Mouse (Mus musculus): ENCODE results near the gene Gla. TPM values are rescaled to one million over a fixed set of nuclear protein-coding genes. Genes with fewer than 3 reads are reported as not detected.
A peak's percentile ranks its signal among the peaks of the same experiment; 100 is the strongest.

Gla gene
- polyA plus RNA-seq, 1 experiment: 9.5 TPM

DNA sequence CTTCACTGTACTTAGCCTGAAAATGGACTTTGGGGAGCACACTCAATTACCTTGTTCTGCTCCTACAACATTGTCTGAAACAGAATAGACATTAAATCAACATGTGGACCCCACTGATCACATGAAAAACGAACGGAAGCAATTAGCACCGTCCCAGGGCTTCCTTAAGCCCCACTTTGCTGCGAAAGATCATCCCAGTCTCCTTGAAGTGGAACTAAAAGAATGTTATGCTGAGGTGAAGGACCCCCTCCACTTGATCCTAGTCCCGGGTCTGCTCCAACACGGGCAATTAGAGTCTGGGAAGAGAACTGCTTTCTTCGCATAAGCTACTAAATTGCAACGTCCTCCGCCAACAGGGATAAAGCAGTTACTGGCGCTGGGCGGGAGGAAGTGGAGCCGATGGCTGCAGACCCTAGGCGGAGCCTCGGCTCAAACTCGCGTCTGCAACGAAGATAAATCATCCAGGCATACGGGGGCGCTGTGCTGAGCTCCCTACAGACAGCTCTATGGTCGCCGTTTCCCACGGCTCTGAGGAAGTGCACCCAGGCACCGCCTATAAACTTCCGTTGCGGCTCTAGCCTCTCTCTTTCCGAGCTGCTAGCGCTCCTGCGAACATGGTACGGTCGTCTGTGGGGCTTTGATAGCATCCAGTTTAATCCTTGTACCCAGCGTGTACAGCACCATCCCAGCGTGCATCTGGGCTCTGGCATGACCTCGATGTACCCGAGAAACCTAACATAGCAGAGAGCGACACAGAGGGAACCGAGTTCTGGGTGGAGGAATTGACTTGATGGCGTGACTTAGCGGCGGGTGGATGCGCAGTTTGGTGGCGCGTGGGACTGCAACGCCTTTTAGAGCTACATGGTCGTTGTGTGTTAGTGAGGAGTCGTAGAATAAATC lies 15.6 kb downstream of the Gla start, which contains the start of gene Rpl36a:
Rpl36a (plus strand) TSS at position 552 of the 900 bp plus-strand sequence.
- peak; percentile 86; the same call in 1 of the 2 replicates for TF ChIP-seq POLR2A (IDR thresholded peaks at IDR 0.05; ENCODE audit: borderline replicate concordance, insufficient read depth, low read length)
- peak; percentile 51 for TF ChIP-seq CTCF (IDR thresholded peaks at IDR 0.05; ENCODE audit: borderline replicate concordance, insufficient read depth, low read depth, low read length)
- no peaks in the 10 kb centered on the region for H3K4me1 ChIP-seq (ENCODE audit: control insufficient read depth, insufficient read depth, low read length)
- peak within 1 kb of the TSS; percentile 94 for H3K4me3 ChIP-seq (replicated peaks; ENCODE audit: insufficient read depth, low read depth, low read length)
- 4% methylated on average over 45 of the region's 45 CpGs for WGBS
- peak; percentile 87 to 90 for DNase-seq
- H3K27ac ChIP-seq (ENCODE audit: insufficient read depth, low read length): peak within 1 kb of the TSS; percentile 15; the same call in 1 of the 2 replicates
- no peaks in the 10 kb centered on the region for H3K27me3 ChIP-seq (ENCODE audit: control insufficient read depth, insufficient read depth, low read length)

DNA sequence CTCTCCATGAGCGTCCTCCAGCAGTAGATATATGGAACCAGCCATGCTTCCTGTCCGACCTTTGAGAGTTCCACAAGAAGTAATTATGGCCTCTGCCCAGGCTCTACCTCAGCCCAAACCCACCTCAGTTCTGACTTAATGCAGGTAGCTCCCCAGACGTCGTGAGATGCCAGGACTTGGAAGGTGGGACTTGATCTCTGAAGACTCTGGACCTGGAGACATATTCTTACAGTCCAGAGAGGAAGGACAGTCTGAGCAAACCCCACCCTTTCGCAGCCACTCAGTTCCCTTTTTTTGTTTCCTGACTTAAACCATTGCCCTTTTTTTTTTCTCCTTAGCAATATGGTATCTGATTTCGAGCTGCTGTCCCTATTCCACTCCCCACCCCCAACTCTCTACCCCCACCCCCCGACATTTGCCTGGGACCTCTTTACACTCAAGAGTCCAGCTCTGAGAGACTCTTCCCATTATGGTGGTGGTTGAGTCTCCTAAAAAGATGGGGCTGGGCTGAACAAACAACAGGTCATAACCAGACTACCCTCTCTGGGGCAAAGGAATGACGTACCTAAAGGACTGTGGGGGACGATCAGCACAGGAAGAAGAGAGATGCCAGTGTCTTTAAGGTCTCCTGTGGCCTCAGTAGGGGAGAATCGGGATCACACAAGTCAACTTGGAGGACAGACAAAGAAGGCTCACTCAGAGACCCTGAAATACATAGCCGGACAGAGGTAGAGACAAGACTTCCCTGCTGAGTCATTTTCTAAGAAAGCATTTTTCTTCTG lies 17.8 kb downstream of the Gla start, which contains the start of gene Btk:
Btk (minus strand) TSS at position 683 of the 782 bp plus-strand sequence.
- H3K27ac ChIP-seq (ENCODE audit: insufficient read depth, low read length): no peak within 1 kb of the TSS
- 76% methylated on average over 11 of the region's 11 CpGs for WGBS
- H3K4me1 ChIP-seq (ENCODE audit: control insufficient read depth, insufficient read depth, low read length): no peaks in the 10 kb centered on the region
- no peaks in the 10 kb centered on the region for H3K27me3 ChIP-seq (ENCODE audit: control insufficient read depth, insufficient read depth, low read length)
- H3K4me3 ChIP-seq (replicated peaks; ENCODE audit: insufficient read depth, low read depth, low read length): no peak within 1 kb of the TSS
- DNase-seq: no peak
- TF ChIP-seq CTCF (IDR thresholded peaks at IDR 0.05; ENCODE audit: borderline replicate concordance, insufficient read depth, low read depth, low read length) (no peak), POLR2A (IDR thresholded peaks at IDR 0.05; ENCODE audit: borderline replicate concordance, insufficient read depth, low read length) (no peak)

DNA sequence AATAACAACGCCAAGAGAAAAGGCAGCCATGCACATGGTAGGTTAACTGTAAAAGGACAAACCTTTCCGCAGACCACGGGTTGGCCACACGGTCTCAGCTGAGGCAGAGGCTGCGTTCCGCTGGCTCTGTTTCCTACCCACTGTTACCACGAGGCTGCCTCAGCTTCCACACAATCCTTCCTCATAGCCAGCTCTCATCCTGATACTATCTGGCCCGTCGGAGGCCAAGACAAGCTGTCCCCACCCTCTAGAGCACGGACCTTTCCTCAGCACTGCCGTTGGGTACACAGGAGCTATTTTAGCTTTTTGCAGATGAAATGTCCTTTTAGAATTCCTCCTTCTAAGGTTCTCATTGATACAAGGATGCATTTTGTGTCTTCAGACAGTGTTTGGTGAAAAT lies 18.7 kb downstream of the Gla start:
- no peaks in the 10 kb centered on the region for H3K4me1 ChIP-seq (ENCODE audit: control insufficient read depth, insufficient read depth, low read length)
- no peaks in the 10 kb centered on the region for H3K27me3 ChIP-seq (ENCODE audit: control insufficient read depth, insufficient read depth, low read length)
- no peak overlapping the region for H3K27ac ChIP-seq (ENCODE audit: insufficient read depth, low read length)
- TF ChIP-seq POLR2A (IDR thresholded peaks at IDR 0.05; ENCODE audit: borderline replicate concordance, insufficient read depth, low read length) (no peak), CTCF (IDR thresholded peaks at IDR 0.05; ENCODE audit: borderline replicate concordance, insufficient read depth, low read depth, low read length) (no peak)
- no peak overlapping the region for H3K4me3 ChIP-seq (replicated peaks; ENCODE audit: insufficient read depth, low read depth, low read length)
- DNase-seq: no peak
- 79% methylated on average over 11 of the region's 11 CpGs for WGBS

DNA sequence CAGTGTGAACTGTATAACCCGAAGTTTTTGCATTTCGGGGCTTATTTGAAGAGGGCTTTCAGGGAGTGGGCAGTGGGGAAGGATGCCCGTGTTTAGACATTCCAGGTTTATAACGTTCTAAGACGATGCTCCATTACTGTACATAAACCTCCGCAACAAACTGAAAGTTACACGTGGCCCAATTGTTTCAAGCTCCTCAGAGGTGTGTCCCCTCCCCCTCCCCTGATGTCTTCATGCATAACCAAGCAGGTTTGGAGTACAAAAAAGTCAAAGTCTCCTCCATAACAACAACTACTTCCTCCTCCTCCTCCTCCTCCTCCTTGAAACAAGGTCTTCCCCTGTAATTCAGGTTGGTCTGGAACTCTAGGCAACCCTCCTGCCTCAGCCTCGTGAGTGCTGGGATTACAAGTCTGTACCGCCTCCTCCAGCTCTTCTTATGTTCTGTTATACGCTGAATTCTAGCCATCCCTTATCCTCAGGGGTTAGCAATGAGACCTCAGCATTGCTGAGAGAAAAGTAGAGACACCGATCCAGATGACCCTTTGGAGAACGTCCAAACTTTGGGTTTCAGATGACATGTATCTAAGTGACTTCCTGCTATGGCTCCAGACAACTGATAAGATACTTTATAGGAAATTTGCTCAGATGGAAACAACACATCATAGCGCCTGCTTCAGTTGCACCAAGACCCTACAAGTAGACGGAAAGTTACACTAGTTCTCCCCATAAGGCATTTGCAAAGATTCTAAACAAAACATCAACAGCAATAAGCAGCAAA lies 20.2 kb downstream of the Gla start:
- no peak overlapping the region for H3K27ac ChIP-seq (ENCODE audit: insufficient read depth, low read length)
- no peaks in the 10 kb centered on the region for H3K27me3 ChIP-seq (ENCODE audit: control insufficient read depth, insufficient read depth, low read length)
- no peaks in the 10 kb centered on the region for H3K4me1 ChIP-seq (ENCODE audit: control insufficient read depth, insufficient read depth, low read length)
- no peak for DNase-seq
- TF ChIP-seq CTCF (IDR thresholded peaks at IDR 0.05; ENCODE audit: borderline replicate concordance, insufficient read depth, low read depth, low read length): no peak
- no peak for TF ChIP-seq POLR2A (IDR thresholded peaks at IDR 0.05; ENCODE audit: borderline replicate concordance, insufficient read depth, low read length)
- 85% methylated on average over 14 of the region's 14 CpGs for WGBS
- H3K4me3 ChIP-seq (replicated peaks; ENCODE audit: insufficient read depth, low read depth, low read length): no peak overlapping the region

DNA sequence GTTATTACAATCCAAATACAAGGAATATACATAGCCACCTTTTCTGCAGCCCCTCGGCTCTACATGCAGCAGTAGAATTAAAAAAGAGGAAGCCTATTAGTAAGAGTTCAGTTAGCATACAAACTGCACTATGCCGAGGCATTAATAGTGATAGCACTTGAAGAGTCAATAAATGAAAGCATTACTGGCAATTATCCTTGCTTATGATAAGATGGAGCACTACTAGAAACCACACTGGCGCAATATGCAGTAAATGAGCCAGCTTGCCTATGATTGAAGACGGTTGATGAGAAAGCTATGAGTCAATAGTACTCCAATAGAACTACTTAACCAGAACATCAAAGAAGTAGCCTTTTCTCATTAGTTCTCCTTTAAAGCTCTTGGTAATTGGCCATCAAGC lies 23.0 kb downstream of the Gla start:
- no peak overlapping the region for H3K4me3 ChIP-seq (replicated peaks; ENCODE audit: insufficient read depth, low read depth, low read length)
- DNase-seq: no peak
- no peaks in the 10 kb centered on the region for H3K4me1 ChIP-seq (ENCODE audit: control insufficient read depth, insufficient read depth, low read length)
- H3K27ac ChIP-seq (ENCODE audit: insufficient read depth, low read length): no peak overlapping the region
- H3K27me3 ChIP-seq (ENCODE audit: control insufficient read depth, insufficient read depth, low read length): no peaks in the 10 kb centered on the region
- TF ChIP-seq POLR2A (IDR thresholded peaks at IDR 0.05; ENCODE audit: borderline replicate concordance, insufficient read depth, low read length) (no peak), CTCF (IDR thresholded peaks at IDR 0.05; ENCODE audit: borderline replicate concordance, insufficient read depth, low read depth, low read length) (no peak)
- 92% methylated on average over 4 of the region's 4 CpGs for WGBS

DNA sequence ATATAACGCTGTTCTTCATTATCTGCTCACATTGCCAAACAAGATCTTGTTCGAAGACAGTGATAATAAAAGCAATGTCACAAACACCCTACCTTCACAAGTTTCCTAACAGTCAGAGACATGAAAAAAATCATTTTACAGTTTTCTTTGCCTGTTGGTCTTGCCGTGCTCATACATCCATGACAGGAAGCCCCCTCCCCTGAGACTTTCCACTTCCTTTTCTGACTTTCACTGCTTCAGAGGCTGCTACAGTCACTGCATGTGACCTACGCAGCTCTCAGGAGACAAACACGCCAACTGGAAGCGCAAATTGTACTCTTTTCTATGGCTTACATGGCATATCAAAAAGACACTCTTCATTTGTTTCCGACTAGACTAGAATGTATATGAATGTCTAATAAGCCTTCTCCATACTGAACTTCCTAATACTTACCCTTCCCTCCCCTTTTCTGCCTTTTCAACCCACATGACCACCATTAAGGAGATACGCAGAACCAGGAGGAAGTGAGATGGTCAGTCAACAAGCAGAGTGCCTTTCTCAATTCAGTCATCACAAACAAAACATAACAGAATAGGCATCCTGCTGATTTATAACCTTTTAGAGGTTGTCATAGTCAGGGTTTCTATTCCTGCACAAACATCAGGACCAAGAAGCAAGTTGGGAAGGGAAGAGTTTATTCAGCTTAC lies 34.2 kb downstream of the Gla start:
- 84% methylated on average over 8 of the region's 8 CpGs for WGBS
- no peak overlapping the region for H3K4me3 ChIP-seq (replicated peaks; ENCODE audit: insufficient read depth, low read depth, low read length)
- H3K27me3 ChIP-seq (ENCODE audit: control insufficient read depth, insufficient read depth, low read length): no peaks in the 10 kb centered on the region
- TF ChIP-seq CTCF (IDR thresholded peaks at IDR 0.05; ENCODE audit: borderline replicate concordance, insufficient read depth, low read depth, low read length) (no peak), POLR2A (IDR thresholded peaks at IDR 0.05; ENCODE audit: borderline replicate concordance, insufficient read depth, low read length) (no peak)
- DNase-seq: no peak
- no peak overlapping the region for H3K27ac ChIP-seq (ENCODE audit: insufficient read depth, low read length)
- no peaks in the 10 kb centered on the region for H3K4me1 ChIP-seq (ENCODE audit: control insufficient read depth, insufficient read depth, low read length)

DNA sequence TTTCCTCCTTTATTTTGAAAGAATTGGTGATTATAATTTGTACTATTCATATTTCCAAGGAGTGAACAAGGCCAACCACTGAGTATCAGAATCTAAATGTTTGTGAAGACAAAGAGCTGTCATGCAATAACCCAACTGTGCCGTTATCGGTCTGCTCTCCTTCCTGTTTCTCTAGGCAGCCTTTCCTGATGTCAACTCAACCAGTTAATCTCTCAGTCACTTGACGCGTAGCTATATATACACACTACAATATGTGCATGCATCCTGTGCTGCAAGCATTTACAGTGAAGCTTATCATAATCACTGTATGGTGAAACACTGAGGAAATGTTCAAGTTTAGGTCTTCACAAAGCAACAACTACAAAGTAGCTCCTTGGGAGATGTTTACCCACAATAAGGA lies 36.6 kb downstream of the Gla start:
- Histone ChIP-seq H3K4me3 (replicated peaks; ENCODE audit: insufficient read depth, low read depth, low read length) (no peak overlapping the region), H3K27me3 (ENCODE audit: control insufficient read depth, insufficient read depth, low read length) (no peaks in the 10 kb centered on the region), H3K27ac (ENCODE audit: insufficient read depth, low read length) (no peak overlapping the region), H3K4me1 (ENCODE audit: control insufficient read depth, insufficient read depth, low read length) (no peaks in the 10 kb centered on the region)
- DNase-seq: no peak
- WGBS: 83% methylated on average over 4 of the region's 4 CpGs
- no peak for TF ChIP-seq CTCF (IDR thresholded peaks at IDR 0.05; ENCODE audit: borderline replicate concordance, insufficient read depth, low read depth, low read length)
- no peak for TF ChIP-seq POLR2A (IDR thresholded peaks at IDR 0.05; ENCODE audit: borderline replicate concordance, insufficient read depth, low read length)
